Mouse (Mus musculus) thymus, adult 2 months (tissue): ENCODE data around the gene Gm20388.

Source experiments
- CTCF ChIP-seq: fragments of 200-500 bp; IDR thresholded peaks from 2 replicates; pipeline ENCODE4 v1.5.1; 2012; ENCODE audit warnings: mild to moderate bottlenecking, control low read depth, low read length, moderate library complexity, borderline replicate concordance; ENCODE audit not compliant: control insufficient read depth, poor library complexity, insufficient read depth; ENCODE audit errors: extremely low read depth
- POLR2A ChIP-seq: fragments of 200-500 bp; IDR thresholded peaks from 2 replicates; pipeline ENCODE4 v1.6.1; 2012; ENCODE audit warnings: mild to moderate bottlenecking, low read length, control low read depth, moderate library complexity; ENCODE audit not compliant: control insufficient read depth, poor library complexity, insufficient read depth; ENCODE audit errors: extremely low read depth

DNA sequence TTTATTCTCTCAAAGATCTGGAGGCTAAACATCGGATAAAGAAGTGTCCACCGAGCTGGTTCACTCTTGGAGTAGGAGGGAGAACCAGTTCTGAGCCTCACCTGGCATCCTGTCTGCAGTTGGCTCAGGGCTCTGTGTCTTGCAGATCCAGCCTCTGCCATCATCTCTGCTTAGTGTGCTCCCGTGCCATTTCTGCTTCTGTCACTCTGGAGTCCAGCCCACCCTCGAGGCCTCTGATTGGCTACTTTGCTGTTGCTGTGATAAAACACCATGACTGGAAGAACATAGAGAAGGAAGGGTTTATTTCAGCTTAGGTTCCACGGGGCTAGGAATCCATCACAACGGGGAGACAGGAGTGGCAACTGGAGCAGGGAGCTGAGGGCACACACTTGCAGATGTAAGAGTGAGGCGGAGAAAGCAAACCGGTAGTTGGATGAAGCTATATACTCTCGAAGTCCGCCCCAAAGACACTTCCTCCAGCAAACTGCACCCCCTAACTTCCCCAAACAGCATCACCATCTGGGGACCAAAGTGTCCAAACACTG, 1119.9 kb downstream of the Gm20388 start:
- no peak for TF ChIP-seq CTCF
- no peak for TF ChIP-seq POLR2A
